Mouse (Mus musculus): ENCODE results near the gene Slc22a22. TPM values are rescaled to one million over a fixed set of nuclear protein-coding genes. Genes with fewer than 3 reads are reported as not detected.
A peak's percentile ranks its signal among the peaks of the same experiment; 100 is the strongest.

Gene Slc22a22
- polyA plus RNA-seq, 1 experiment, result 34.5 TPM

DNA sequence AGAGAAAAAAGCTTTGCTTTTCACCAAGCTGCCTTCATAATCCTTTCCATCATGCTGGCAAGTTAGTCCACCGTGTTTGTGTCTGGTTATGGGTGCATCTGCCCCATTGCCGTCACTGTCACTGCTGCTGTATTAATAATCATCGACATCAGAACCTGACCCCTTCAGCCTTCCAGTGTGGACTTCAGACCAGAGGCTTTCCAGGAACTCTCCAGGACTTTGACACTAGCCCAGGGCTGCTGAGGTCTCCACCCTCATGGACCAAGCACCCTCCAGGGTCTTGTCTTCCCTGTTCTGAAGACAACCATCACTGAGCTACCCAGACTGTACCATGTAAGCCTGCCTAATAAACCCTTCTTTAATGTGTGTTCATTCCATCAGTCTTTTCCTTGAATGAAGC, 26.2 kb upstream of the Slc22a22 start:
- no peaks in the 10 kb centered on the region for H3K27me3 ChIP-seq (replicated peaks; ENCODE audit: control insufficient read depth, insufficient read depth, low read length)
- no peaks in the 10 kb centered on the region for H3K36me3 ChIP-seq (ENCODE audit: control insufficient read depth, insufficient read depth, low read length)
- H3K27ac ChIP-seq (ENCODE audit: insufficient read depth, low read depth, low read length), result no peak overlapping the region
- H3K4me1 ChIP-seq (ENCODE audit: control insufficient read depth, insufficient read depth, low read length), result peaks cover 6% of the 10 kb centered on the region; the same call in 1 of the 2 replicates
- H3K4me3 ChIP-seq (ENCODE audit: insufficient read depth, low read depth, low read length), result no peak overlapping the region
- DNase-seq, result peak; percentile 78
- no peak for TF ChIP-seq POLR2A (IDR thresholded peaks at IDR 0.05; ENCODE audit: low read depth, low read length)
- TF ChIP-seq CTCF (conservative IDR thresholded peaks at IDR 0.05; ENCODE audit: insufficient read depth, insufficient read length, low read depth, low read length), result no peak
- WGBS, result 61% methylated on average over 3 of the region's 3 CpGs

DNA sequence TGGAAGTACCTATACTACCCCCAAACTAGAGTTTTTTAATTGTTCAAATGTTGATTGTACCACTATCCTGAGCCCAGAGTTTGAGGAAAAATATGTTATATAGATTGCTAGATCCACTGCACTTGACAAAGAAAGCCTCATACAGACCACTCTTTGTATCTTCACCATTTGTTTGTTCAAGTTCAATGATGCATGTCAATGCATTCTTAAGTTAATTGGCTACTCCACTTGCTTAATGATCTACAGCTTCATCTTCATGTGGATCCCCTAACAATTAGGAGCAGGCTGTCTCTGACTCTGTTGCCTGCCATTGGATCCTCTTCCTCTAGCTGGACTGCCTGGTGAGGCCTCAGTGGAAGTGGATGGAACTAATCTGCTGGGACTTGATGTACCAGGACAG, 24.1 kb upstream of the Slc22a22 start:
- H3K27ac ChIP-seq (ENCODE audit: insufficient read depth, low read depth, low read length), result no peak overlapping the region
- TF ChIP-seq POLR2A (IDR thresholded peaks at IDR 0.05; ENCODE audit: low read depth, low read length), result no peak
- no peak for TF ChIP-seq CTCF (conservative IDR thresholded peaks at IDR 0.05; ENCODE audit: insufficient read depth, insufficient read length, low read depth, low read length)
- peaks cover 6% of the 10 kb centered on the region; the same call in 1 of the 2 replicates for H3K4me1 ChIP-seq (ENCODE audit: control insufficient read depth, insufficient read depth, low read length)
- no peaks in the 10 kb centered on the region for H3K27me3 ChIP-seq (replicated peaks; ENCODE audit: control insufficient read depth, insufficient read depth, low read length)
- H3K36me3 ChIP-seq (ENCODE audit: control insufficient read depth, insufficient read depth, low read length), result no peaks in the 10 kb centered on the region
- DNase-seq, result peak; percentile 30
- H3K4me3 ChIP-seq (ENCODE audit: insufficient read depth, low read depth, low read length), result no peak overlapping the region

DNA sequence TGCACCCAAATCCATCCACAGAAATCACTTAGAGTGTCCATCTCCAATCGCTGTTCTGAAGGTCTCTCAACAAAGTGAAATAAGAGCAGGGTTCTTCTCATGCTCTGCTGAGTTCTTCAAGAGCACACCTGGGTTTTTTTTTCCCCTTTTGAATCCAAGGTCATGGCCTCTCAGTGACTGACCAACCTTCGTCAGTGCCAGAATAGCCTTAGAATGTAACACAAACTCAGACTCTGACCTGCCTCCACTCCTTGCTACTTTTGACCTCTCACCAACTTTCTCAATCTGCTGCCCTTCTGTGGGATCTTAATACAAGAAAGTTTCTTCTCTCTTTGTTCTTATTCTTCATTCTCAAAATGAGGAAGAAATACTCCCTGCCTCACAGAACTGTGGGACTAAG, 18.7 kb upstream of the Slc22a22 start:
- Histone ChIP-seq H3K4me1 (ENCODE audit: control insufficient read depth, insufficient read depth, low read length) (no peaks in the 10 kb centered on the region), H3K4me3 (ENCODE audit: insufficient read depth, low read depth, low read length) (no peak overlapping the region), H3K36me3 (ENCODE audit: control insufficient read depth, insufficient read depth, low read length) (no peaks in the 10 kb centered on the region), H3K27ac (ENCODE audit: insufficient read depth, low read depth, low read length) (no peak overlapping the region), H3K27me3 (replicated peaks; ENCODE audit: control insufficient read depth, insufficient read depth, low read length) (no peaks in the 10 kb centered on the region)
- DNase-seq, result peak; percentile 72
- no peak for TF ChIP-seq POLR2A (IDR thresholded peaks at IDR 0.05; ENCODE audit: low read depth, low read length)
- no peak for TF ChIP-seq CTCF (conservative IDR thresholded peaks at IDR 0.05; ENCODE audit: insufficient read depth, insufficient read length, low read depth, low read length)
- 45% methylated on average over 2 of the region's 2 CpGs for WGBS

DNA sequence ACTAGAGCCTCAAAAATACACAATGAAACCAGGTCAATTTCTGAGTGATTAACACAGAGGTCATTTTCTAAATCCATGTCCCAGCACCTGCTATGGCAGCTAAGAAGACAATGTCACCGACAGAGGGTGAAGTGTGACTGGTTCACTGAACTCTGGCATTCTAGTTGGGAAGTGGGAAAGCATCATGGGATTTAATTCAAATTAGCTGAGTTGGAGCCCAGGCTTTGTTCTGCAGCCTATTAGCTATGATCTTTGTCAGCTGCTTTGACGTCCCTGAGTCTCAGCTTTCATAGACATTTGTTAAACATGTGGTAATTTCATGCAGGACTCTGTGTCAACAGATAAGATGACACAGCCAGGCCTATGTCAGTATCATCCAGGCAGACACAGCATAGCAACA, 5.1 kb upstream of the Slc22a22 start:
- Histone ChIP-seq H3K27me3 (replicated peaks; ENCODE audit: control insufficient read depth, insufficient read depth, low read length) (no peaks in the 10 kb centered on the region), H3K27ac (ENCODE audit: insufficient read depth, low read depth, low read length) (no peak overlapping the region), H3K4me1 (ENCODE audit: control insufficient read depth, insufficient read depth, low read length) (no peaks in the 10 kb centered on the region), H3K36me3 (ENCODE audit: control insufficient read depth, insufficient read depth, low read length) (no peaks in the 10 kb centered on the region), H3K4me3 (ENCODE audit: insufficient read depth, low read depth, low read length) (no peak overlapping the region)
- 47% methylated on average over 2 of the region's 2 CpGs for WGBS
- DNase-seq, result no peak
- TF ChIP-seq CTCF (conservative IDR thresholded peaks at IDR 0.05; ENCODE audit: insufficient read depth, insufficient read length, low read depth, low read length) (no peak), POLR2A (IDR thresholded peaks at IDR 0.05; ENCODE audit: low read depth, low read length) (no peak)

DNA sequence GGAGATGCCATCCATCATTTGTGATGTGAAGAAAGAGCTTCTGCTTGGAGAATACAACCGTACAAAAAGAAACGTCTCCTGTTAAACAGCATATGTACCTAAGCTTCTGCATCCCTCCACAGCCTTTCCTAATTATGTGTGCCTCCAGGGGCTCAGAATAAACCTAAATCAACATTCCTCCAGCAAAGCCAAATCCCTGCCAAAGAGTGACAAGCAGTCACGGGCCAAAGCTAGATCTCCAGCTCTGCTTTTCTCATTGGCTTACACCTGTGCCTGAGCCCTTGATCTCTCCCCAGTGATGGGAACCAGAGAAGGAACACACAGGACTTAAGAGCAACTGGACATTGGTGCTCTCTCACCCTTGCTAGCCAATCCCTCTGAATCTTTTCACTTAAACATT, 5.8 kb downstream of the Slc22a22 start:
- WGBS, result 54% methylated on average over 3 of the region's 3 CpGs

DNA sequence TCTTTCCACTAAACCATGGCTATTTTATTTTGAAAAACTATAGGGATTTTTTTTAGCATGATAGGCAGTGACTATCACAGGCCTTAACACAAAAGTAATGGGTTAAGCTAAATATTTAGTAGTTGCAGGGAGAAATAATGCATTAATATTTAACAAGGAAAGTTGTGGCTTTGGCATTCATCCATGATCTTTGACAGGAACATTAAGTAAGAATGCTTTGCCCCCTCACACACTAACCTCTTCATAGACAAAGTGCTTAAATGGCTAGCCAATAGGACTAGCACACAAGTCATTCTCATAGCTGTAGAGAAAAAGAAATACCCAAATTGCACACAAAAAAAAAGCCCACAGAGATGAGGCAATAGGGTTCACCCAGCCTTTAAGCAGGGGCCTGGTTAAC, 11.4 kb downstream of the Slc22a22 start:
- H3K27ac ChIP-seq (ENCODE audit: insufficient read depth, low read depth, low read length), result 0 out of 2 replicates have a peak overlapping the region, but pooled peaks have one; percentile 9
- TF ChIP-seq CTCF (conservative IDR thresholded peaks at IDR 0.05; ENCODE audit: insufficient read depth, insufficient read length, low read depth, low read length) (no peak), POLR2A (IDR thresholded peaks at IDR 0.05; ENCODE audit: low read depth, low read length) (no peak)
- H3K36me3 ChIP-seq (ENCODE audit: control insufficient read depth, insufficient read depth, low read length), result no peaks in the 10 kb centered on the region
- H3K27me3 ChIP-seq (replicated peaks; ENCODE audit: control insufficient read depth, insufficient read depth, low read length), result no peaks in the 10 kb centered on the region
- H3K4me1 ChIP-seq (ENCODE audit: control insufficient read depth, insufficient read depth, low read length), result peaks cover 3% of the 10 kb centered on the region; the same call in 1 of the 2 replicates
- peak; percentile 77 for DNase-seq
- no peak overlapping the region for H3K4me3 ChIP-seq (ENCODE audit: insufficient read depth, low read depth, low read length)

More for the DNA sequence above, 5.8 kb downstream of the Slc22a22 start:
- Histone ChIP-seq H3K27ac (ENCODE audit: insufficient read depth, low read depth, low read length) (no peak overlapping the region), H3K4me1 (ENCODE audit: control insufficient read depth, insufficient read depth, low read length) (no peaks in the 10 kb centered on the region), H3K27me3 (replicated peaks; ENCODE audit: control insufficient read depth, insufficient read depth, low read length) (no peaks in the 10 kb centered on the region), H3K4me3 (ENCODE audit: insufficient read depth, low read depth, low read length) (no peak overlapping the region), H3K36me3 (ENCODE audit: control insufficient read depth, insufficient read depth, low read length) (no peaks in the 10 kb centered on the region)
- TF ChIP-seq POLR2A (IDR thresholded peaks at IDR 0.05; ENCODE audit: low read depth, low read length) (no peak), CTCF (conservative IDR thresholded peaks at IDR 0.05; ENCODE audit: insufficient read depth, insufficient read length, low read depth, low read length) (no peak)
- no peak for DNase-seq

DNA sequence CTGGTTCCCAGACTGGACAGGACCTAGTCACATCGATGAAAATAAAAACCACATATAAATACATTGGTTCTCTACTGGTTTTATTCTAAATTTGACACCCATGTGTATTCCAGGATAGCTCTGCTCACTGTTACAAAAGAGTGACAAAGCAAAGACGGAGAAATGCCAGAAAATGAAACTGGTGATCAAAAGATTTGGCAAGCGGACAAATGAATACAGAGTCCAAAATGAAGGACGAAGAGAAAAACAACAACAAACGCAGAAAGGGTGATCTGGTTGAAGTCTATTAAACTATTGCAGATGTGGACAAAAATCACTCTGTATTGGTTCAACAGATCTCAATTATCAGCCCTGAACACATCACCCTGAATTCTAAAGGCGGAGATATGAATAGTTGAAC, 12.4 kb downstream of the Slc22a22 start:
- peak; percentile 77 for DNase-seq
- Histone ChIP-seq H3K27ac (ENCODE audit: insufficient read depth, low read depth, low read length) (no peak overlapping the region), H3K4me3 (ENCODE audit: insufficient read depth, low read depth, low read length) (no peak overlapping the region), H3K4me1 (ENCODE audit: control insufficient read depth, insufficient read depth, low read length) (peaks cover 3% of the 10 kb centered on the region; the same call in 1 of the 2 replicates), H3K27me3 (replicated peaks; ENCODE audit: control insufficient read depth, insufficient read depth, low read length) (no peaks in the 10 kb centered on the region), H3K36me3 (ENCODE audit: control insufficient read depth, insufficient read depth, low read length) (no peaks in the 10 kb centered on the region)
- WGBS, result 55% methylated on average over 6 of the region's 6 CpGs
- TF ChIP-seq POLR2A (IDR thresholded peaks at IDR 0.05; ENCODE audit: low read depth, low read length), result no peak
- TF ChIP-seq CTCF (conservative IDR thresholded peaks at IDR 0.05; ENCODE audit: insufficient read depth, insufficient read length, low read depth, low read length), result no peak
